Mouse (Mus musculus) midbrain, embryonic 13.5 days (tissue): ENCODE measurements at regions not wholly inside any gene's neighbourhood (a gene's known extent, or its start where the extent isn't known, plus 50 kb on each side); places are given as distances from the start of the nearest gene placed in this dataset.

Source experiments
- ATAC-seq: fragments of 200-750 bp; cut with Nextera tagmentation; 2 replicates; pipeline ENCODE4 v1.8.0; 2017; ENCODE audit warnings: mild to moderate bottlenecking, moderate TSS enrichment, moderate library complexity
- H3K27ac ChIP-seq: fragments of 300-500 bp; sonication (generic); 2 replicates; pipeline ENCODE4 v1.5.1; 2015; ENCODE audit warnings: inconsistent platforms, mild to moderate bottlenecking, moderate library complexity
- H3K27me3 ChIP-seq: fragments of 300-500 bp; sonication (generic); 2 replicates; pipeline ENCODE4 v1.6.1; 2015; ENCODE audit warnings: mild to moderate bottlenecking, inconsistent platforms
- H3K36me3 ChIP-seq: fragments of 300-500 bp; sonication (generic); 2 replicates; pipeline ENCODE4 v1.6.1; 2015; ENCODE audit warnings: mild to moderate bottlenecking, inconsistent platforms
- H3K4me1 ChIP-seq: fragments of 300-500 bp; sonication (generic); replicated peaks from 2 replicates; pipeline ENCODE4 v1.6.1; 2015; ENCODE audit warnings: inconsistent platforms
- H3K4me2 ChIP-seq: fragments of 300-500 bp; sonication (generic); replicated peaks from 2 replicates; pipeline ENCODE4 v1.6.1; 2015; ENCODE audit warnings: moderate library complexity, mild to moderate bottlenecking, inconsistent platforms
- H3K4me3 ChIP-seq: fragments of 300-500 bp; sonication (generic); replicated peaks from 2 replicates; pipeline ENCODE4 v1.5.1; 2015; ENCODE audit warnings: mild to moderate bottlenecking, inconsistent platforms
- H3K9ac ChIP-seq: fragments of 300-500 bp; sonication (generic); replicated peaks from 2 replicates; pipeline ENCODE4 v1.6.1; 2015; ENCODE audit warnings: mild to moderate bottlenecking, inconsistent platforms
- H3K9me3 ChIP-seq: fragments of 300-500 bp; sonication (generic); 2 replicates; pipeline ENCODE4 v1.6.1; 2016; ENCODE audit warnings: mild to moderate bottlenecking, inconsistent platforms
- WGBS: fragments of 180-500 bp; shearing (Covaris S2); methylation state at CpG from one replicate; pipeline ENCODE4 v1.1.7; 2015; 5-methylcytosine and 5-hydroxymethylcytosine counted together

DNA sequence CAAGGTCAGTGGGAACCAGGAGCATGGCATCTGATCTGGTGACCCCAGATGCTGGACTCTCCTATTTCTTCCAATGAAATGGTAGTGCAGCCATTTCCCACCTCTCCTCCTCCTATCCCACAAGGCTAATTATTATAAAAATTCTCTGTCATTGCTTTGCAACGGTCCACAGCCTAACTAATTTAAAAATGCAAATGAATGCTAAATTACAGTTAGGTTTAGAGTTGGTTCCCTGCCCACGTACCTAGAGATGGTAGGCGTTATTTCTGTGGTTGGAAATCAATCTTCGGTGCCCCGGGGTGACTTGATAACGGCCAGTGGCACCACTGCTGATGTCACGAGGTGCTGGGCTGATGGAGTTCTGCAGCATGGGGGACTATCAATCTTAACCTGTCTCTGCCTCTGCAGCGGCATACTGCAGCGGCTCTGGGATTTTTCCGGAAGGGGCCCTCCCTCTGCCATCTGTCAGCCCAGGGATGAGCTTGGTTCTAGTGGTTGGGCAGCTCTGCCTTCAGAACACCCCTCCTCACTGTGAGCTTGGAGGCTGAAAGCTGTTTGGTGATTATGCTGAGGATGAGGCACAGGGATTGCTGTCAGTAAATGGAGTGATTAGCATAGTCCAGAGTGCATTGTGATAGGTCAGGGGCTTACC, 66.5 kb downstream of the Nmur2 start:
- Histone ChIP-seq H3K4me2 (no peak overlapping the region), H3K4me1 (no peaks in the 10 kb centered on the region), H3K36me3 (no peaks in the 10 kb centered on the region), H3K9me3 (no peaks in the 10 kb centered on the region), H3K27me3 (no peaks in the 10 kb centered on the region), H3K9ac (no peak overlapping the region), H3K27ac (no peak overlapping the region), H3K4me3 (no peak overlapping the region)
- WGBS = 76% methylated on average over 10 of the region's 10 CpGs
- no peak for ATAC-seq

GRCm38 (mm10) chr11:55966580-55966979, 74.2 kb downstream of the Nmur2 start:
- H3K4me2 ChIP-seq = no peak overlapping the region

GRCm38 (mm10) chr11:55958372-55958771, 82.4 kb downstream of the Nmur2 start:
- Histone ChIP-seq H3K36me3 (no peaks in the 10 kb centered on the region), H3K9me3 (no peaks in the 10 kb centered on the region), H3K27ac (no peak overlapping the region), H3K4me3 (no peak overlapping the region), H3K27me3 (no peaks in the 10 kb centered on the region), H3K4me1 (peaks cover 7% of the 10 kb centered on the region; the same call in 1 of the 2 replicates), H3K4me2 (no peak overlapping the region), H3K9ac (no peak overlapping the region)
- 9% methylated on average over 1 of the region's 1 CpGs for WGBS
- ATAC-seq = no peak

More at GRCm38 (mm10) chr11:55966580-55966979, 74.2 kb downstream of the Nmur2 start:
- ATAC-seq = no peak
- Histone ChIP-seq H3K9ac (no peak overlapping the region), H3K27ac (no peak overlapping the region), H3K27me3 (no peaks in the 10 kb centered on the region), H3K9me3 (no peaks in the 10 kb centered on the region), H3K4me3 (no peak overlapping the region), H3K36me3 (no peaks in the 10 kb centered on the region), H3K4me1 (no peaks in the 10 kb centered on the region)

DNA sequence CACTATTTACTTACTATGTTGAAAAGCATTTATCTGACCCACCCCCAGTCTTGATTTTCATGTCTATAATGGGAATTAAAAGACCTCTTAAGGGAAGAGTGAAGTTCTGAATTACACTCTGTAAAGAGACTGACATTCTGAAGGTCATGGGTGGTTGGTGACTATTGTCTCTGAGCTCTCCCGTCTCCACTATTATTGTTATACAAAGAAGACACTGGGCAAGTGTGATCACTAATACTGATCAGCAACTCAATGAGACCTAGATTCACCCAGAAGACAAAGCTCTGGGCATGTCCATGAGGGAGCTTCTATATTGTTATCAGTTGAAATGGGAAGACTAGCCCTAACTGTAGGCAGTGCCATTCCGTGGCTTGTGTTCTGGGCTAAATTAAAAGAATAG, 83.5 kb downstream of the Nmur2 start:
- Histone ChIP-seq H3K4me1 (peaks cover 7% of the 10 kb centered on the region; the same call in 1 of the 2 replicates), H3K9ac (no peak overlapping the region), H3K27ac (no peak overlapping the region), H3K9me3 (no peaks in the 10 kb centered on the region), H3K27me3 (no peaks in the 10 kb centered on the region), H3K4me2 (no peak overlapping the region), H3K36me3 (no peaks in the 10 kb centered on the region), H3K4me3 (no peak overlapping the region)
- 43% methylated on average over 2 of the region's 2 CpGs for WGBS
- ATAC-seq = no peak

DNA sequence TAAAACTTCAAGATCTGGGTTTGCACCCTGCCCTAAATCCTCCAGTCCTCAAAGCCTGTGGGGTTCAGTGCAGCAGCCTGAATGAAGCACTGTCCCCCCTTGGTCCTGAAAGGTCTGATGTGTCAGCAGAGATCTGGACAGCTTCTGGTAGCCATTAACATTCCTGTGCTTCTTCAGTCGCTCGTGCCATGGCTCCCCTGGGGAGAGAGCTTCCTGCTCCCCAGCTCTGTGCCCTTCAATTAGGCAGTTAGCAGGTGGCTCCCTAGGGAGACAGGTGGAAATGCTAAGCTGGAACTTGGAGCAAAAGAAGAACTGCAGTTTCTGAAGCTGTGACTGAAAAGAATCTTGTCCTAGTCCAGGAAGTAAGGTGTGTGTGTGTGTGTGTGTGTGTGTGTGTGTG, 87.1 kb downstream of the Nmur2 start:
- no peak for ATAC-seq
- Histone ChIP-seq H3K4me3 (no peak overlapping the region), H3K9ac (no peak overlapping the region), H3K4me2 (no peak overlapping the region), H3K4me1 (peaks cover 7% of the 10 kb centered on the region; the same call in 1 of the 2 replicates), H3K27me3 (no peaks in the 10 kb centered on the region), H3K9me3 (no peaks in the 10 kb centered on the region), H3K27ac (no peak overlapping the region), H3K36me3 (no peaks in the 10 kb centered on the region)
- 28% methylated on average over 2 of the region's 2 CpGs for WGBS

- no peaks in the 10 kb centered on the region for H3K9me3 ChIP-seq
- no peak overlapping the region for H3K4me3 ChIP-seq
- no peaks in the 10 kb centered on the region for H3K27me3 ChIP-seq
- H3K4me2 ChIP-seq = no peak overlapping the region
- no peak overlapping the region for H3K27ac ChIP-seq
- no peaks in the 10 kb centered on the region for H3K36me3 ChIP-seq
- no peak overlapping the region for H3K9ac ChIP-seq
- no peaks in the 10 kb centered on the region for H3K4me1 ChIP-seq
- 86% methylated on average over 3 of the region's 3 CpGs for WGBS
- ATAC-seq = no peak
These were observed 91.2 kb downstream of the Nmur2 start for GRCm38 (mm10) chr11:55949596-55949995.

GRCm38 (mm10) chr11:55946629-55947240, 94.1 kb downstream of the Nmur2 start:
- Histone ChIP-seq H3K27me3 (no peaks in the 10 kb centered on the region), H3K9ac (no peak overlapping the region), H3K27ac (no peak overlapping the region), H3K4me3 (no peak overlapping the region), H3K4me1 (no peaks in the 10 kb centered on the region), H3K9me3 (no peaks in the 10 kb centered on the region), H3K4me2 (no peak overlapping the region), H3K36me3 (no peaks in the 10 kb centered on the region)
- no peak for ATAC-seq
- WGBS = 37% methylated on average over 9 of the region's 9 CpGs

DNA sequence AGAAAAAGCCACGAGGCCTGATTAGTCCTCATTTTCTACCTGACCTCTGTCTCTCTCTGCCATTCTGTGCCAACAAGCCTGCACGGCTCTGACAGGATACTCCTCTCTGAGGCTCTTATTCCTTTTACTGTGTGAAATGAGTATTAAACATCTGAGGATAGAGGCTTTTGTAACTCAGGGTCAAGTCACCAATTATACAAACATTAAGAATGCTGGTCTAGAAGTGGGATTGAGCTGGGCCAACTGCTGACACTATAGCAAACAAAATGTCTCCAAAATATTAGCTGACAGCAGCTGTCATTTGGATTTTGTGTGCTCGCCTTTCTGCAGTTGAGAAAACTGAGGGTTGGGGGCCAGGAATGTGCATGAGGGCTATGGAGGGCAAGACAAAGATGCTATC, 94.8 kb downstream of the Nmur2 start:
- no peak for ATAC-seq
- no peak overlapping the region for H3K9ac ChIP-seq
- H3K4me3 ChIP-seq = no peak overlapping the region
- H3K27me3 ChIP-seq = no peaks in the 10 kb centered on the region
- WGBS = 68% methylated on average over 3 of the region's 3 CpGs
- no peaks in the 10 kb centered on the region for H3K36me3 ChIP-seq
- no peak overlapping the region for H3K27ac ChIP-seq
- no peaks in the 10 kb centered on the region for H3K4me1 ChIP-seq
- no peaks in the 10 kb centered on the region for H3K9me3 ChIP-seq
- no peak overlapping the region for H3K4me2 ChIP-seq

DNA sequence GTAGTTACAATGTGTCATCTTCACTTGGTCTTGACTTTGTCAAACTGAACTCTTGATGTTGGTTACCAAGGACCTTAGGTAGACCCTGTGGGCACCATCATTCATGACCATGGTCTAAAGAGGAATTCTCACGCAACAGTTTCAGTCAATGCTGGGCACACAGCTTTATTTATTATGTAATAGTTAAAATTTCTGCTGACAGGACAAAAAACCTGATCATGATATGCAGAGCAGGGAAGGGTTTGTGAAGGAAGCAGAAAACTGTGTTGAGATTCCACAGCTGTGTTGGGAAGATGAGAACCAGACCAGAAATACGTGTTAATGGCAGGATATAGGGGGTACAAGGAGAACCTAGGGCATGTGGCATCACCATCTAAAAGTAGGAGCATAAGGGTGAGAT, 100.8 kb downstream of the Nmur2 start:
- Histone ChIP-seq H3K27ac (no peak overlapping the region), H3K9ac (no peak overlapping the region), H3K4me1 (no peaks in the 10 kb centered on the region), H3K4me2 (no peak overlapping the region), H3K9me3 (no peaks in the 10 kb centered on the region), H3K27me3 (no peaks in the 10 kb centered on the region), H3K4me3 (no peak overlapping the region), H3K36me3 (no peaks in the 10 kb centered on the region)
- 91% methylated on average over 2 of the region's 2 CpGs for WGBS
- no peak for ATAC-seq

DNA sequence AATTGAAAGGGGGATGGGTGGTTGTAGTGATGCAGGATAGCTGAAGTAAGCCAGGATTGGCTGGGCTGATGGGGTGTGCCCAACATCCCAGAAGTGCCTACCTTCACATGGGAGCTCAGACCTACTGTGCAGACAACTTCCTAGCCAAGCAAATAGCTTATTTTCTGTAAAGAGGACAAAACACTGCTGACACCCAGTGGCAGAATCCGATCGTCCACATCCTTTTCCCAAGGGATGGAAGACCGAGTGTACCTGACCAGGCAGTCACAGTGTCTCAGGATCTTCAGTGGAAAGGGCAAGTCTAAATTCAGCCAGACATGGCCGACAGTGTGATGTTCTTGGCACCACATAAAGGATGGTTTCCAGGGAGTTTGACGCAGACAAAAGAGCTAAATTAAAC, 114.4 kb downstream of the Nmur2 start:
- no peak overlapping the region for H3K4me3 ChIP-seq
- no peaks in the 10 kb centered on the region for H3K9me3 ChIP-seq
- H3K27ac ChIP-seq = no peak overlapping the region
- no peaks in the 10 kb centered on the region for H3K27me3 ChIP-seq
- WGBS = 83% methylated on average over 5 of the region's 5 CpGs
- H3K36me3 ChIP-seq = no peaks in the 10 kb centered on the region
- ATAC-seq = no peak
- H3K4me2 ChIP-seq = no peak overlapping the region
- H3K4me1 ChIP-seq = no peaks in the 10 kb centered on the region
- no peak overlapping the region for H3K9ac ChIP-seq

GRCm38 (mm10) chr11:55919066-55919465, 121.7 kb downstream of the Nmur2 start:
- Histone ChIP-seq H3K36me3 (no peaks in the 10 kb centered on the region), H3K4me3 (no peak overlapping the region), H3K27me3 (no peaks in the 10 kb centered on the region), H3K4me2 (no peak overlapping the region), H3K9ac (no peak overlapping the region), H3K4me1 (no peaks in the 10 kb centered on the region), H3K27ac (no peak overlapping the region), H3K9me3 (no peaks in the 10 kb centered on the region)
- ATAC-seq = no peak
- WGBS = 49% methylated on average over 3 of the region's 3 CpGs

DNA sequence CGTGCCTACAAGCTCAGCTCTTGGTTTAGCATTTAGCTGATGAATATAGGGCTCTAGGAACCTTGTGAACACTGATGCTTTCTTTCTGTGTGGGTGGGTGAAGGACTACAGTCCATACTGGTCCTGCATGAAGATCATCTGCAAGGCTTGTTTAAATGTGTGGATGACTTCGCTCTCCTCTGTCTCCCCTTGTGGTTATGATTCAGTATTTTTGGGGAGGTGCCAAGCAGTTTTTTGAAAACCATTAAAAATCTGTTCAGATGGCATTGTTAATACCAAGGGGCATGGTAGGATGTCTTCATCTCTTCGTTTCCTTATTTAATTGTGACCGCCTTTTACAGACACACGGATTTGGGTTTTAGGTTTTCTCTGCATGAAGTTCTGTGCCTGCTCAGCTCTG, 122.4 kb downstream of the Nmur2 start:
- Histone ChIP-seq H3K9ac (no peak overlapping the region), H3K27me3 (no peaks in the 10 kb centered on the region), H3K9me3 (no peaks in the 10 kb centered on the region), H3K4me2 (no peak overlapping the region), H3K4me3 (no peak overlapping the region), H3K36me3 (no peaks in the 10 kb centered on the region), H3K4me1 (no peaks in the 10 kb centered on the region), H3K27ac (no peak overlapping the region)
- 84% methylated on average over 5 of the region's 5 CpGs for WGBS
- ATAC-seq = no peak

GRCm38 (mm10) chr11:55897506-55897905, 143.3 kb downstream of the Nmur2 start:
- WGBS = 24% methylated on average over 6 of the region's 6 CpGs
- ATAC-seq = no peak
- H3K27me3 ChIP-seq = no peaks in the 10 kb centered on the region; the same call in 1 of the 2 replicates
- H3K4me1 ChIP-seq = no peaks in the 10 kb centered on the region
- H3K4me2 ChIP-seq = no peak overlapping the region
- no peaks in the 10 kb centered on the region for H3K9me3 ChIP-seq
- H3K36me3 ChIP-seq = no peaks in the 10 kb centered on the region
- H3K27ac ChIP-seq = no peak overlapping the region
- H3K4me3 ChIP-seq = no peak overlapping the region
- H3K9ac ChIP-seq = no peak overlapping the region
